Mouse (Mus musculus) heart, adult 2 months (tissue): ENCODE data around the gene Cd59b.

Source experiments
- CTCF ChIP-seq: fragments of 200-600 bp; IDR thresholded peaks from 2 replicates; pipeline ENCODE4 v1.8.1; 2022; ENCODE audit warnings: antibody characterized with exemption, mild to moderate bottlenecking, moderate library complexity
- EP300 ChIP-seq: fragments of 200-500 bp; IDR thresholded peaks from 2 replicates; pipeline ENCODE4 v1.6.1; 2011; ENCODE audit warnings: low read depth, low read length, control low read depth; ENCODE audit not compliant: insufficient read depth
- POLR2A ChIP-seq: fragments of 200-500 bp; IDR thresholded peaks from 2 replicates; pipeline ENCODE4 v1.6.1; 2011; ENCODE audit warnings: mild to moderate bottlenecking, low read depth, low read length, control low read depth; ENCODE audit not compliant: insufficient read depth

- TF ChIP-seq CTCF (no peak), POLR2A (no peak), EP300 (no peak)
Observed at GRCm38 (mm10) chr2:104123540-104123939, 53.9 kb downstream of the Cd59b start.
